Mouse (Mus musculus) thymus, adult 2 months (tissue): ENCODE data around the gene Fam206a.

Source experiments
- CTCF ChIP-seq: fragments of 200-500 bp; IDR thresholded peaks from 2 replicates; pipeline ENCODE4 v1.5.1; 2012; ENCODE audit warnings: mild to moderate bottlenecking, control low read depth, low read length, moderate library complexity, borderline replicate concordance; ENCODE audit not compliant: control insufficient read depth, poor library complexity, insufficient read depth; ENCODE audit errors: extremely low read depth
- POLR2A ChIP-seq: fragments of 200-500 bp; IDR thresholded peaks from 2 replicates; pipeline ENCODE4 v1.6.1; 2012; ENCODE audit warnings: mild to moderate bottlenecking, low read length, control low read depth, moderate library complexity; ENCODE audit not compliant: control insufficient read depth, poor library complexity, insufficient read depth; ENCODE audit errors: extremely low read depth

- TF ChIP-seq CTCF (no peak), POLR2A (no peak)
Observed at GRCm38 (mm10) chr4:56771065-56771464, 31.1 kb upstream of the Fam206a start.
